12 mouse cellular contexts compared by ENCODE assay signal in the genomic region with DNA sequence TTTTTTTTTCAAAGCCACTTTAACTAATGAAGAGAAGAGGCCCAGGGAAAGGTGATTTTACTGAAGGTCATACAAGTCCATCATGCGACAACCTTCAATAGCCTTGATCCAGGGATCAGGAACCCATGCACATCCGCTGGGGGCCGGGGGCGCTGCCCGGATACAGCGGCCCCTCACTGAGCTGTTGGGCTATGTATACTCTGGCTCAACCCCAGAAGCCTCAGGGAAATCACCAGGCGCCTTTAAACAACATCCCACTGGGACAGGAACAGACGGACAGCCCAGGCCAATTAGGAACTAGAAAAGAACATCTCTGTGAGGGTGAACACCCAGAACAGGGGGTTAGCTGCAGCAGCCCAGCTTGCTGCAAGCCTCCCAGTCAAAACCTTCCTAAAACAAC. TPM values are rescaled to one million over a fixed set of nuclear protein-coding genes. Genes with fewer than 3 reads are reported as not detected.
DNase-seq lines count a peak whose midpoint lies in the region; ATAC-seq and TF ChIP-seq lines count a peak whose summit lies in the region.
"Had no signal": no experiment of that assay in that cellular context is flagged by ENCODE, and none has a peak within 500 bp of the region (broad histone marks: within the 10 kb centered on the region; RNA-seq: fewer than 3 reads in every experiment).

TSS of gene Slc22a8 (plus strand) at position 301 of the 400 bp plus-strand sequence.

- H3K9ac ChIP-seq in forebrain, embryonic 16.5 days (replicated peaks; ENCODE audit: low read depth, low read length) = no peak within 1 kb of the TSS
- 0 out of 2 replicates have a peak within 1 kb of the TSS, but pooled peaks have one; percentile 1 for H3K9ac ChIP-seq in midbrain, postnatal 0 days (replicated peaks; ENCODE audit: low read length, poor library complexity, severe bottlenecking)
- H3K9ac ChIP-seq: limb, embryonic 15.5 days had no signal

- no peak for DNase-seq in forebrain, embryonic 10.5 days (ENCODE audit: extremely low spot score, low spot score)
- DNase-seq in layer of hippocampus, adult 2 months (ENCODE audit: low spot score in 2 of 2) = no peak
- no peak for DNase-seq in layer of hippocampus, postnatal 25 days (ENCODE audit: extremely low spot score in 1 of 2, low spot score in 1 of 2)
- DNase-seq in thymus, postnatal 14 days = peak; percentile 15
- DNase-seq in thymus, postnatal 36 days = no peak
- no peak for DNase-seq in midbrain, postnatal 0 days (ENCODE audit: low spot score)
- DNase-seq in adrenal gland, postnatal 10 days = no peak

- H3K4me3 ChIP-seq in forebrain, embryonic 10.5 days = no peak within 1 kb of the TSS
- H3K4me3 ChIP-seq in forebrain, embryonic 16.5 days (replicated peaks; ENCODE audit: low read length) = no peak within 1 kb of the TSS
- peak within 1 kb of the TSS; percentile 33; the same call in 1 of the 2 replicates for H3K4me3 ChIP-seq in layer of hippocampus, adult 2 months
- H3K4me3 ChIP-seq in midbrain, postnatal 0 days (ENCODE audit: low read depth, low read length) = no peak within 1 kb of the TSS
- H3K4me3 ChIP-seq: limb, embryonic 15.5 days; myocyte had no signal

- no peak for ATAC-seq in forebrain, embryonic 16.5 days
- no peak for ATAC-seq in midbrain, postnatal 0 days (ENCODE audit: low FRiP score)
- ATAC-seq: intestine, embryonic 16.5 days had no signal

- no peaks in the 10 kb centered on the region for H3K36me3 ChIP-seq in forebrain, embryonic 10.5 days (replicated peaks)
- no peaks in the 10 kb centered on the region for H3K36me3 ChIP-seq in forebrain, embryonic 16.5 days (ENCODE audit: control insufficient read depth, insufficient read depth)
- no peaks in the 10 kb centered on the region for H3K36me3 ChIP-seq in midbrain, postnatal 0 days (ENCODE audit: insufficient read depth, low read length)
- H3K36me3 ChIP-seq: limb, embryonic 15.5 days had no signal

- TF ChIP-seq CTCF in layer of hippocampus, adult 2 months (conservative IDR thresholded peaks at IDR 0.05) = no peak
- no peak for TF ChIP-seq CTCF in midbrain, postnatal 0 days (IDR thresholded peaks at IDR 0.05)

- no peak within 1 kb of the TSS for H3K4me2 ChIP-seq in forebrain, embryonic 16.5 days (ENCODE audit: low read length)
- H3K4me2 ChIP-seq in midbrain, postnatal 0 days (ENCODE audit: low read depth, low read length, poor library complexity, severe bottlenecking) = 0 out of 2 replicates have a peak within 1 kb of the TSS, but pooled peaks have one; percentile 6
- H3K4me2 ChIP-seq: limb, embryonic 15.5 days had no signal

- H3K27me3 ChIP-seq in forebrain, embryonic 10.5 days (ENCODE audit: poor library complexity, severe bottlenecking) = no peaks in the 10 kb centered on the region
- H3K27me3 ChIP-seq in forebrain, embryonic 16.5 days (replicated peaks; ENCODE audit: control insufficient read depth, insufficient read depth, low read length) = no peaks in the 10 kb centered on the region
- H3K27me3 ChIP-seq in midbrain, postnatal 0 days (ENCODE audit: insufficient read depth, low read length) = no peaks in the 10 kb centered on the region
- H3K27me3 ChIP-seq: limb, embryonic 15.5 days had no signal

- H3K27ac ChIP-seq in forebrain, embryonic 10.5 days = peak within 1 kb of the TSS; percentile 20; the same call in 1 of the 2 replicates
- no peak within 1 kb of the TSS for H3K27ac ChIP-seq in forebrain, embryonic 16.5 days (ENCODE audit: low read length)
- H3K27ac ChIP-seq in layer of hippocampus, adult 2 months = peak within 1 kb of the TSS; percentile 78
- no peak within 1 kb of the TSS; the same call in 1 of the 2 replicates for H3K27ac ChIP-seq in midbrain, postnatal 0 days (ENCODE audit: low read depth, low read length)
- H3K27ac ChIP-seq: limb, embryonic 15.5 days had no signal

- peaks cover 31% of the 10 kb centered on the region for H3K4me1 ChIP-seq in forebrain, embryonic 10.5 days
- no peaks in the 10 kb centered on the region for H3K4me1 ChIP-seq in forebrain, embryonic 16.5 days (replicated peaks; ENCODE audit: control insufficient read depth, insufficient read depth, low read length)
- H3K4me1 ChIP-seq in midbrain, postnatal 0 days (ENCODE audit: insufficient read depth, low read length) = no peaks in the 10 kb centered on the region

- 67% methylated on average over 8 of the region's 8 CpGs for WGBS in forebrain, embryonic 10.5 days
- WGBS in forebrain, embryonic 16.5 days = 56% methylated on average over 8 of the region's 8 CpGs
- WGBS in midbrain, postnatal 0 days = 57% methylated on average over 8 of the region's 8 CpGs

- no peaks in the 10 kb centered on the region for H3K9me3 ChIP-seq in forebrain, embryonic 10.5 days
- H3K9me3 ChIP-seq in forebrain, embryonic 16.5 days (ENCODE audit: control insufficient read depth, low read length) = no peaks in the 10 kb centered on the region
- no peaks in the 10 kb centered on the region for H3K9me3 ChIP-seq in midbrain, postnatal 0 days (ENCODE audit: low read length)
- H3K9me3 ChIP-seq: limb, embryonic 15.5 days had no signal

RNA-seq across cellular contexts. Expression of gene Slc22a8, which starts in this region (rescaled TPM):
- 0.06 TPM in 1 of 2 replicates, not detected in the other for polyA plus RNA-seq in forebrain, embryonic 10.5 days (2016; fragmentation: Nextera tagmentation; extraction: Ambion mirVana)
- 9.2 and 11.2 TPM in 2 replicates for polyA plus RNA-seq in forebrain, embryonic 16.5 days (2015; fragmentation: Nextera tagmentation; extraction: Ambion mirVana)
- total RNA-seq in layer of hippocampus, adult 2 months (2021) = 1 to 10 TPM; 6.6 to 9.7 TPM
- 10 to 100 TPM in 1 of 2 experiments, 1 to 10 TPM in 1; 9.5 to 12.3 TPM for total RNA-seq in layer of hippocampus, postnatal 25 days (2021)
- 12.9 and 14.7 TPM in 2 replicates for total RNA-seq in midbrain, postnatal 0 days (2014; rRNA removed)
- 20.3 and 20.9 TPM in 2 replicates for polyA plus RNA-seq in midbrain, postnatal 0 days (2015; fragmentation: Nextera tagmentation; extraction: Ambion mirVana)
- 1 to 10 TPM in 1 of 2 experiments, under 1 TPM in 1; 0.58 to 1.4 TPM for total RNA-seq in adrenal gland, postnatal 10 days (2021)
- total RNA-seq: common myeloid progenitor, adult 5-6 weeks had no signal
- polyA plus RNA-seq: myocyte had no signal

Comparison
In these comparisons a context has a peak if more than half of its experiments do, and no peak if none do; other contexts are left out.
1. H3K27ac ChIP-seq: peak in forebrain, embryonic 10.5 days (single experiment) and layer of hippocampus, adult 2 months (single experiment); none in forebrain, embryonic 16.5 days (single experiment) and midbrain, postnatal 0 days (single experiment).